Mouse (Mus musculus) embryonic facial prominence, embryonic 14.5 days (tissue): ENCODE data around the gene Myl12a. TPM values are rescaled to one million over a fixed set of nuclear protein-coding genes. Genes with fewer than 3 reads are reported as not detected.
A peak's percentile ranks its signal among the peaks of the same experiment; 100 is the strongest.

Experiments used
- ATAC-seq: fragments of 200-750 bp; cut with Nextera tagmentation; 2 replicates; pipeline ENCODE4 v1.8.0; 2017; ENCODE audit warnings: low read depth, moderate number of reproducible peaks, moderate TSS enrichment
- DNase-seq: peaks from one replicate; pipeline ENCODE4 v3.0.0-alpha.2; 2015; ENCODE audit warnings: low spot score
- H3K27ac ChIP-seq: fragments of 300-500 bp; sonication (generic); replicated peaks from 2 replicates; pipeline ENCODE4 v1.5.1; 2014; ENCODE audit warnings: low read depth, mild to moderate bottlenecking, low read length, moderate library complexity
- H3K27me3 ChIP-seq: fragments of 300-500 bp; sonication (generic); replicated peaks from 2 replicates; pipeline ENCODE4 v1.6.1; 2014; ENCODE audit warnings: low read length; ENCODE audit not compliant: control insufficient read depth, insufficient read depth
- H3K36me3 ChIP-seq: fragments of 300-500 bp; sonication (generic); 2 replicates; pipeline ENCODE4 v1.6.1; 2014; ENCODE audit warnings: low read length, mixed read lengths; ENCODE audit not compliant: control insufficient read depth, insufficient read depth
- H3K4me1 ChIP-seq: fragments of 300-500 bp; sonication (generic); 2 replicates; pipeline ENCODE4 v1.6.1; 2014; ENCODE audit warnings: antibody characterized with exemption, low read length; ENCODE audit not compliant: control insufficient read depth, insufficient read depth
- H3K4me2 ChIP-seq: fragments of 300-500 bp; sonication (generic); 2 replicates; pipeline ENCODE4 v1.6.1; 2014; ENCODE audit warnings: low read depth, mild to moderate bottlenecking, low read length, moderate library complexity, mixed read lengths
- H3K4me3 ChIP-seq: fragments of 300-500 bp; sonication (generic); 2 replicates; pipeline ENCODE4 v1.5.1; 2014; ENCODE audit warnings: low read depth, mild to moderate bottlenecking, low read length
- H3K9ac ChIP-seq: fragments of 300-500 bp; sonication (generic); 2 replicates; pipeline ENCODE4 v1.6.1; 2014; ENCODE audit warnings: low read depth, mild to moderate bottlenecking, low read length, moderate library complexity, mixed read lengths
- H3K9me3 ChIP-seq: fragments of 300-500 bp; sonication (generic); 2 replicates; pipeline ENCODE4 v1.6.1; 2016; ENCODE audit warnings: low read length; ENCODE audit not compliant: control insufficient read depth
- WGBS: fragments of 180-500 bp; shearing (Covaris S2); extraction: QIAGEN DNeasy Blood & Tissue Kit; methylation state at CpG from one replicate; pipeline ENCODE4 v1.1.7; 2014; 5-methylcytosine and 5-hydroxymethylcytosine counted together
- polyA plus RNA-seq: library from polyadenylated mRNA; unstranded; fragments of >200 nt; fragmentation: Nextera tagmentation; extraction: Ambion mirVana; gene quantifications from 2 replicates; pipeline ENCODE4 v1.2.1, GENCODE M21; 2014

Myl12a gene
- polyA plus RNA-seq, 1 experiment from 2014 or later, result 724 TPM

- peaks cover 10% of the 10 kb centered on the region for H3K4me1 ChIP-seq
- no peak overlapping the region for H3K4me2 ChIP-seq
- H3K27ac ChIP-seq, result no peak overlapping the region
- 85% methylated on average over 5 of the region's 5 CpGs for WGBS
- DNase-seq, result no peak
- no peaks in the 10 kb centered on the region for H3K36me3 ChIP-seq
- no peaks in the 10 kb centered on the region for H3K27me3 ChIP-seq
- no peak for ATAC-seq
- H3K9me3 ChIP-seq, result no peaks in the 10 kb centered on the region
- H3K9ac ChIP-seq, result no peak overlapping the region
- no peak overlapping the region for H3K4me3 ChIP-seq
Observed at GRCm38 (mm10) chr17:71006976-71007375, 4.3 kb upstream of the Myl12a start.

- ATAC-seq (no peak), DNase-seq (no peak)
- Histone ChIP-seq H3K27me3 (no peaks in the 10 kb centered on the region), H3K4me2 (no peak overlapping the region), H3K9ac (no peak overlapping the region), H3K9me3 (no peaks in the 10 kb centered on the region), H3K36me3 (no peaks in the 10 kb centered on the region), H3K27ac (no peak overlapping the region), H3K4me3 (no peak overlapping the region), H3K4me1 (peaks cover 18% of the 10 kb centered on the region)
- 88% methylated on average over 10 of the region's 10 CpGs for WGBS
Observed at GRCm38 (mm10) chr17:71004186-71004960, 1.7 kb upstream of the Myl12a start.

- WGBS, result 90% methylated on average over 2 of the region's 2 CpGs
- peaks cover 23% of the 10 kb centered on the region for H3K4me1 ChIP-seq
- H3K4me3 ChIP-seq, result no peak overlapping the region
- H3K36me3 ChIP-seq, result no peaks in the 10 kb centered on the region
- H3K27me3 ChIP-seq, result no peaks in the 10 kb centered on the region
- no peak overlapping the region for H3K4me2 ChIP-seq
- no peak overlapping the region for H3K9ac ChIP-seq
- H3K9me3 ChIP-seq, result no peaks in the 10 kb centered on the region
- DNase-seq (no peak), ATAC-seq (no peak)
- no peak overlapping the region for H3K27ac ChIP-seq
Observed at GRCm38 (mm10) chr17:71003721-71004120, 1.0 kb upstream of the Myl12a start.

GRCm38 (mm10) chr17:71003112-71003511, 434 bp upstream of the Myl12a start:
- Histone ChIP-seq H3K36me3 (no peaks in the 10 kb centered on the region), H3K4me2 (peak overlapping the region; percentile 74), H3K9ac (peak overlapping the region; percentile 97), H3K9me3 (no peaks in the 10 kb centered on the region), H3K4me3 (peak overlapping the region; percentile 96), H3K27ac (peak overlapping the region; percentile 100), H3K27me3 (no peaks in the 10 kb centered on the region), H3K4me1 (peaks cover 28% of the 10 kb centered on the region)
- WGBS, result 44% methylated on average over 4 of the region's 4 CpGs
- ATAC-seq (no peak), DNase-seq (no peak)

GRCm38 (mm10) chr17:71002081-71002743, 466 bp downstream of the Myl12a start, which contains the start of gene Myom1:
Myom1 (plus strand) TSS chr17:71002633.
- peak; percentile 95 for ATAC-seq
- WGBS, result 0% methylated on average over 48 of the region's 65 CpGs

GRCm38 (mm10) chr17:71001699-71002080, 988 bp downstream of the Myl12a start:
- peak overlapping the region; percentile 100 for H3K27ac ChIP-seq
- H3K9me3 ChIP-seq, result no peaks in the 10 kb centered on the region
- DNase-seq (peak; percentile 74), ATAC-seq (peak; percentile 74)
- H3K27me3 ChIP-seq, result no peaks in the 10 kb centered on the region
- peak overlapping the region; percentile 97 for H3K9ac ChIP-seq
- WGBS, result under 1% methylated on average over 29 of the region's 43 CpGs
- H3K4me1 ChIP-seq, result peaks cover 33% of the 10 kb centered on the region
- H3K4me3 ChIP-seq, result peak overlapping the region; percentile 96
- H3K4me2 ChIP-seq, result peak overlapping the region; percentile 74
- peaks cover under 1% of the 10 kb centered on the region; the same call in 1 of the 2 replicates for H3K36me3 ChIP-seq

More at GRCm38 (mm10) chr17:71002081-71002743, 466 bp downstream of the Myl12a start, which contains the start of gene Myom1:
- peak within 1 kb of the TSS; percentile 97 for H3K9ac ChIP-seq
- H3K4me1 ChIP-seq, result peaks cover 33% of the 10 kb centered on the region
- H3K27ac ChIP-seq, result peak within 1 kb of the TSS; percentile 100
- H3K9me3 ChIP-seq, result no peaks in the 10 kb centered on the region
- DNase-seq, result peak; percentile 99
- H3K4me2 ChIP-seq, result peak within 1 kb of the TSS; percentile 74
- peak within 1 kb of the TSS; percentile 96 for H3K4me3 ChIP-seq
- H3K36me3 ChIP-seq, result no peaks in the 10 kb centered on the region
- H3K27me3 ChIP-seq, result no peaks in the 10 kb centered on the region

GRCm38 (mm10) chr17:71001067-71001466, 1.6 kb downstream of the Myl12a start:
- Histone ChIP-seq H3K36me3 (peaks cover 7% of the 10 kb centered on the region), H3K27ac (peak overlapping the region; percentile 100), H3K27me3 (no peaks in the 10 kb centered on the region), H3K9ac (peak overlapping the region; percentile 97), H3K9me3 (no peaks in the 10 kb centered on the region), H3K4me2 (peak overlapping the region; percentile 74), H3K4me3 (peak overlapping the region; percentile 96), H3K4me1 (peaks cover 33% of the 10 kb centered on the region)
- WGBS, result 5% methylated on average over 6 of the region's 6 CpGs
- ATAC-seq, result no peak
- DNase-seq, result no peak

GRCm38 (mm10) chr17:71000255-71000654, 2.4 kb downstream of the Myl12a start:
- peak overlapping the region; percentile 51 for H3K9ac ChIP-seq
- ATAC-seq, result no peak
- DNase-seq, result no peak
- no peak overlapping the region for H3K27ac ChIP-seq
- no peaks in the 10 kb centered on the region for H3K27me3 ChIP-seq
- H3K4me3 ChIP-seq, result peak overlapping the region; percentile 96
- H3K36me3 ChIP-seq, result peaks cover 15% of the 10 kb centered on the region
- no peaks in the 10 kb centered on the region for H3K9me3 ChIP-seq
- WGBS, result 63% methylated on average over 2 of the region's 2 CpGs
- H3K4me2 ChIP-seq, result peak overlapping the region; percentile 74
- H3K4me1 ChIP-seq, result peaks cover 33% of the 10 kb centered on the region
